Mouse (Mus musculus) activated CD4-positive, CD25-positive, alpha-beta regulatory T cell (primary cell): ENCODE measurements around the gene Vmn1r237. TPM values are rescaled to one million over a fixed set of nuclear protein-coding genes. Genes with fewer than 3 reads are reported as not detected.

Experiments used
- polyA plus RNA-seq, 2 experiments: library from polyadenylated mRNA; unstranded; fragments of 100-300 nt; shearing (Covaris generic); gene quantifications; one replicate each; pipeline ENCODE4 v1.2.1; 2017

Vmn1r237 gene
- not detected for polyA plus RNA-seq

DNA sequence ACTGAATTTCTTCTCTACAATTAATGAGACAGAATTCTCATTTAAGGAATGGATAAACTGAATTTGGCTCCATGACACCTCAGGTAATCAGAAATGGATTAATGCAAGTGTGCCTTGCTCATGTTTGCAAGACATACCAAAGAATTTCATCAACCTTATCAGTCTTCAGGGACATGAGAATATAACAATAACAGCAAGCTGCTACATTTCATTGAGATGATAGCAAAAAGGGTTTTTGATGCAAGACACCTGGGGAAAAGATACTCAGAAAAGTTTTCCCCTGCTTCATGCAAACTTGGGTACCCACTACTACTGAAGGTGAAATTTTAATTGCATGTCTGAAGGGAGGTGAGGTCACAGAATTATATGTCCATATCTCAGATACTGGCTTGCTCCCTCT lies at the start of gene Vmn1r237:
Gene Vmn1r237 (plus strand): TSS at position 301 of the 400 bp plus-strand sequence.

GRCm38 (mm10) chr17:21282642-21283041 lies 29.0 kb upstream of the Vmn1r237 start, which contains the start of gene Vmn1r236:
TSS of gene Vmn1r236 (plus strand) at chr17:21282942.

Other genes starting within 250 kb of the Vmn1r237 start
- under 1 TPM in 1 of 2 experiments, not detected in 1; 0.05 TPM for gene Vmn1r234, start 85.8 kb upstream of the Vmn1r237 start, polyA plus RNA-seq
- gene Vmn1r235, start 55.5 kb upstream of the Vmn1r237 start, polyA plus RNA-seq, result not detected
- gene Vmn1r236, start 28.9 kb upstream of the Vmn1r237 start, polyA plus RNA-seq, result not detected
- gene Zfp677, start 71.9 kb downstream of the Vmn1r237 start, polyA plus RNA-seq, result 10 to 100 TPM; 12.1 to 22.2 TPM
- gene Zfp54, start 111.4 kb downstream of the Vmn1r237 start, polyA plus RNA-seq, result 10 to 100 TPM in 1 of 2 experiments, 1 to 10 TPM in 1; 8.1 to 12.3 TPM
- 10 to 100 TPM; 31.9 to 34.3 TPM for gene Zfp51, start 138.5 kb downstream of the Vmn1r237 start, polyA plus RNA-seq
- gene Zfp53, start 177.1 kb downstream of the Vmn1r237 start, polyA plus RNA-seq, result 10 to 100 TPM; 61.3 to 66.0 TPM
- gene Zfp52, start 223.7 kb downstream of the Vmn1r237 start, polyA plus RNA-seq, result 10 to 100 TPM; 14.6 to 24.7 TPM